ENCODE assay signal across 8 mouse cellular contexts in the genomic region with DNA sequence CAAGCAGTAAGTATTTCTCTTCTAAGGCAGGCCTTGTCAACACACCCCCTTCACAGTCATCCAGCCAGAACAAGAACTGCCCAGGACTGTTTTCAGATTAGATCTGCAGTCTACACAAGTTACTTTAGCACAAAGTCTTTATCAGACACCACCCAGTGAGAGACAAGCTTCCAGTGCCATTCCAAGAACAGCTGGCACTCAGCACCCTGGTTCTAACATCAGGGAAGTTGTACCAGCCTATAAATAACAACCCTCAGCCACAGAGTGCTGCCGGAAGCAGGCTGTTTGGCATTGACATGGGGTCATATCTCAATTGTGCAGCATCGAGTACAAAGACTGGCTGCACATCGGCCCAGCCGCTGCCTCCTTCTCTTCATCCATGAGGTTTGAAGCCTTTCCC. TPM values are rescaled to one million over a fixed set of nuclear protein-coding genes. Genes with fewer than 3 reads are reported as not detected.
DNase-seq lines count a peak whose midpoint lies in the region; ATAC-seq lines count a peak whose summit lies in the region.

No protein-coding gene starts in this region.

- DNase-seq in urinary bladder, postnatal 14 days (ENCODE audit: low spot score): peak; percentile 12
- DNase-seq in urinary bladder, adult 18-20 months (ENCODE audit: low spot score in 2 of 2): no peak
- peak; percentile 79 for DNase-seq in heart, adult 8-10 months (ENCODE audit: low spot score)
- DNase-seq in limb, embryonic 11.5 days (ENCODE audit: low spot score): peak; percentile 28
- no peak for DNase-seq in layer of hippocampus, adult 18-20 months (ENCODE audit: low spot score in 2 of 2)
- no peak for DNase-seq in left cerebral cortex, postnatal 25 days (ENCODE audit: low spot score in 2 of 2)
- DNase-seq in cerebellum, adult 18-20 months: no peak

- no peaks in the 10 kb centered on the region for H3K36me3 ChIP-seq in limb, embryonic 11.5 days (ENCODE audit: control insufficient read depth, insufficient read depth, low read length)
- no peaks in the 10 kb centered on the region for H3K36me3 ChIP-seq in midbrain, embryonic 16.5 days (ENCODE audit: control insufficient read depth, insufficient read depth, low read length)

- H3K4me3 ChIP-seq in limb, embryonic 11.5 days (ENCODE audit: low read depth, low read length): no peak overlapping the region
- H3K4me3 ChIP-seq in midbrain, embryonic 16.5 days (ENCODE audit: low read depth, low read length): no peak overlapping the region

- 19% methylated on average over 4 of the region's 4 CpGs for WGBS in limb, embryonic 11.5 days
- 12% methylated on average over 4 of the region's 4 CpGs for WGBS in midbrain, embryonic 16.5 days

- H3K9me3 ChIP-seq in limb, embryonic 11.5 days (ENCODE audit: control insufficient read depth, low read length): no peaks in the 10 kb centered on the region
- H3K9me3 ChIP-seq in midbrain, embryonic 16.5 days (replicated peaks; ENCODE audit: control insufficient read depth, low read length, poor library complexity, severe bottlenecking): no peaks in the 10 kb centered on the region

- no peak overlapping the region for H3K9ac ChIP-seq in limb, embryonic 11.5 days (ENCODE audit: low read length)
- no peak overlapping the region for H3K9ac ChIP-seq in midbrain, embryonic 16.5 days (ENCODE audit: low read depth, low read length)

- intact Hi-C loops in left cerebral cortex, postnatal 25 days (cut with DNase I): no loop called here

- H3K27me3 ChIP-seq in limb, embryonic 11.5 days (ENCODE audit: control insufficient read depth, insufficient read depth, low read length): no peaks in the 10 kb centered on the region
- no peaks in the 10 kb centered on the region for H3K27me3 ChIP-seq in midbrain, embryonic 16.5 days (ENCODE audit: control insufficient read depth, insufficient read depth, low read depth, low read length)

- H3K4me1 ChIP-seq in limb, embryonic 11.5 days (ENCODE audit: control insufficient read depth, insufficient read depth, low read length): peaks cover 10% of the 10 kb centered on the region
- H3K4me1 ChIP-seq in midbrain, embryonic 16.5 days (ENCODE audit: control insufficient read depth, insufficient read depth, low read length): peaks cover 7% of the 10 kb centered on the region

- H3K4me2 ChIP-seq in limb, embryonic 11.5 days (ENCODE audit: low read depth, severe bottlenecking): no peak overlapping the region
- 0 out of 2 replicates have a peak overlapping the region, but pooled peaks have one; percentile 7 for H3K4me2 ChIP-seq in midbrain, embryonic 16.5 days (ENCODE audit: low read length)

- no peak for ATAC-seq in limb, embryonic 11.5 days (ENCODE audit: insufficient number of reproducible peaks, low FRiP score, low TSS enrichment, low read depth)
- no peak for ATAC-seq in midbrain, embryonic 16.5 days

- H3K27ac ChIP-seq in limb, embryonic 11.5 days (replicated peaks; ENCODE audit: low read depth, low read length): no peak overlapping the region
- no peak overlapping the region for H3K27ac ChIP-seq in midbrain, embryonic 16.5 days (ENCODE audit: low read length)

RNA-seq across cellular contexts. Expression of a gene that starts 21.0 kb away (rescaled TPM):
- total RNA-seq in heart, adult 8-10 months (2022): 10 to 100 TPM in 2 of 4 experiments, 1 to 10 TPM in 2; 3.9 to 11.7 (median 8.3) TPM
- polyA plus RNA-seq in limb, embryonic 11.5 days (2014; fragmentation: Nextera tagmentation; extraction: Ambion mirVana): 0.72 and 0.98 TPM in 2 replicates
- 31.8 and 33.8 TPM in 2 replicates for polyA plus RNA-seq in midbrain, embryonic 16.5 days (2015; fragmentation: Nextera tagmentation; extraction: Ambion mirVana)
- 10 to 100 TPM; 73.1 to 82.3 TPM for total RNA-seq in layer of hippocampus, adult 18-20 months (2021)
- 10 to 100 TPM; 65.7 to 68.9 TPM for total RNA-seq in left cerebral cortex, postnatal 25 days (2021)

Comparison
In these comparisons a context has a peak if more than half of its experiments do, and no peak if none do; other contexts are left out.
1. DNase-seq: peak in urinary bladder, postnatal 14 days (single experiment), heart, adult 8-10 months (single experiment) and limb, embryonic 11.5 days (single experiment); none in urinary bladder, adult 18-20 months (0 of 2), layer of hippocampus, adult 18-20 months (0 of 2), left cerebral cortex, postnatal 25 days (0 of 2) and cerebellum, adult 18-20 months (0 of 2).
2. RNA of a gene that starts 21.0 kb away (total RNA-seq): 73.1 to 82.3 TPM in layer of hippocampus, adult 18-20 months and 65.7 to 68.9 TPM in left cerebral cortex, postnatal 25 days; 3.9 to 11.7 TPM in heart, adult 8-10 months; every median in the first group is over 4 times any median in the second.